Mouse (Mus musculus) lung, postnatal 0 days (tissue): Measurements from ENCODE around the gene Ano10. TPM values are rescaled to one million over a fixed set of nuclear protein-coding genes. Genes with fewer than 3 reads are reported as not detected.

Experiments
- ATAC-seq: fragments of 200-750 bp; cut with Nextera tagmentation; 2 replicates; pipeline ENCODE4 v1.8.0; 2017; ENCODE audit warnings: moderate library complexity
- DNase-seq: peaks from one replicate; pipeline ENCODE4 v3.0.0-alpha.2; 2016; ENCODE audit warnings: low spot score
- H3K27ac ChIP-seq: fragments of 300-500 bp; sonication (generic); 2 replicates; pipeline ENCODE4 v1.5.1; 2014; ENCODE audit warnings: antibody characterized with exemption, mild to moderate bottlenecking, low read length, mixed read lengths
- H3K27me3 ChIP-seq: fragments of 300-500 bp; sonication (generic); replicated peaks from 2 replicates; pipeline ENCODE4 v1.6.1; 2014; ENCODE audit warnings: low read length, mixed read lengths; ENCODE audit not compliant: insufficient read depth
- H3K36me3 ChIP-seq: fragments of 300-500 bp; sonication (generic); 2 replicates; pipeline ENCODE4 v1.6.1; 2014; ENCODE audit warnings: low read length, mixed read lengths; ENCODE audit not compliant: insufficient read depth
- H3K4me1 ChIP-seq: fragments of 300-500 bp; sonication (generic); 2 replicates; pipeline ENCODE4 v1.6.1; 2014; ENCODE audit warnings: antibody characterized with exemption, low read depth, low read length, mixed read lengths; ENCODE audit not compliant: insufficient read depth
- H3K4me2 ChIP-seq: fragments of 300-500 bp; sonication (generic); replicated peaks from 2 replicates; pipeline ENCODE4 v1.6.1; 2014; ENCODE audit warnings: low read depth, mild to moderate bottlenecking, low read length, moderate library complexity, mixed read lengths
- H3K4me3 ChIP-seq: fragments of 300-500 bp; sonication (generic); 2 replicates; pipeline ENCODE4 v1.5.1; 2014; ENCODE audit warnings: low read depth, low read length
- H3K9ac ChIP-seq: fragments of 300-500 bp; sonication (generic); replicated peaks from 2 replicates; pipeline ENCODE4 v1.6.1; 2014; ENCODE audit warnings: low read depth, mild to moderate bottlenecking
- H3K9me3 ChIP-seq: fragments of 300-500 bp; sonication (generic); 2 replicates; pipeline ENCODE4 v1.6.1; 2016; ENCODE audit warnings: low read length, mixed read lengths
- CTCF ChIP-seq: IDR thresholded peaks from 2 replicates; pipeline ENCODE4 v1.5.1; 2016; ENCODE audit warnings: antibody characterized with exemption, mild to moderate bottlenecking
- EP300 ChIP-seq: IDR thresholded peaks from 2 replicates; pipeline ENCODE4 v1.6.1; 2016; ENCODE audit warnings: antibody characterized with exemption, mild to moderate bottlenecking, control low read depth
- WGBS: fragments of 180-500 bp; shearing (Covaris S2); extraction: QIAGEN DNeasy Blood & Tissue Kit; methylation state at CpG from one replicate; pipeline ENCODE4 v1.1.7; 2014; 5-methylcytosine and 5-hydroxymethylcytosine counted together
- polyA plus RNA-seq: library from polyadenylated mRNA; unstranded; fragments of >200 nt; fragmentation: Nextera tagmentation; extraction: Ambion mirVana; gene quantifications from 2 replicates; pipeline ENCODE4 v1.2.1, GENCODE M21; 2015

Ano10 gene
- polyA plus RNA-seq, 1 experiment from 2014 or later = 41.6 TPM

DNA sequence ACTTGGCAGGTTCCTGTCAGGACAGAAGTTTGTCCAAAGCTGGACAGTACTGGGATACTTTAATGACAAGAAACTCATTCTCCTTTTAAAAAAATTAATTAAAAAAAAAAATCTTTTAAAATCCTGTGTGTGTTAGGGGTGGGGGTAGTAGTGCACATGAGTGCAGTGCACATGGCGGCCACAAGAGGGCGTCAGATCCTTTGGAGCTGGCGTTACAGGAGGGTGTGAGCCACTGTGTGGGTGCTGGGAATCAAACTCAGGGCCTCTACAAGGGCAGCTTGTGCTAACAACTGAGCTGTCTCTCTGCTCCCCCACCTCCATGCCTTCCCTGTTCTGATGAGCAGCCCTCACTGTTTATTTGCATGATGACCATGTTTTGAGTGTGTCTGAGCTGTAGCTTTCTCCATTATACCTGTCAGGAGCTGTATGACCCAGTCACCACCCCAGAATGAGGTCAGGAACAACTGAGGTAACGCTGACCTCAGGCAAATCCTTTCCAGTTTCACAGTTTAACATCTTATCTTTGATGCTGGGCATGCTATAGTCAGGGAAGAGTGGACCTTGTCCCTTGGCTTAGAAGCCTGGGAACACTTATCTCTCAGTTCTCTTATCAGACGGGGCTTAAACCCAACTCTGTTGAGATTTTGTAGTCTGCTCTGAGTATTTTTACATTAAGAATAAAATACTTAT lies 137.7 kb downstream of the Ano10 start:
- no peaks in the 10 kb centered on the region for H3K9me3 ChIP-seq
- H3K27me3 ChIP-seq = no peaks in the 10 kb centered on the region
- TF ChIP-seq CTCF = peak; percentile 57
- no peak for TF ChIP-seq EP300
- no peak overlapping the region for H3K4me3 ChIP-seq
- no peak overlapping the region for H3K4me2 ChIP-seq
- no peak for ATAC-seq
- H3K27ac ChIP-seq = no peak overlapping the region
- WGBS = 83% methylated on average over 5 of the region's 5 CpGs
- H3K4me1 ChIP-seq = 0 out of 2 replicates have a peak, but pooled peaks cover 4% of the 10 kb centered on the region
- H3K9ac ChIP-seq = no peak overlapping the region
- DNase-seq = peak; percentile 32
- H3K36me3 ChIP-seq = peaks cover 21% of the 10 kb centered on the region

DNA sequence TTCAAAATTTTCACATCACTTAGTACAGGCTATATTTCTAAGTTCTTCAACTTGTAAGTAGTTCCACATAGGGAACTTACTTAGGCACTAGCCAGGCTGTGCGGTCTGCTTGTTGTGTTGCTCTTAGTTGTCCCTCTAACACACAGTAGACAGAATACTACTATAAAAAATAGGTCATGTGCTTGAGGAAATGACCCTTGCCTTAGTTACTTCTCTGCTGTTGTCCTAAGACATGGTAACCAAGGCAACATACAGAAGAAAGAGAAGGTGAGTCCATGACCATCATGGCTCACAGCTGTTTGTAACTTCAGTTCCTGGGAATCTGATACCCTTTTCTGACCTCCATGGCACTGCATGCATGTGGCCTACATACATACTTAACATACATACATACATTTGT lies 139.0 kb downstream of the Ano10 start:
- TF ChIP-seq CTCF (no peak), EP300 (no peak)
- H3K9me3 ChIP-seq = no peaks in the 10 kb centered on the region
- H3K4me3 ChIP-seq = no peak overlapping the region
- H3K4me2 ChIP-seq = no peak overlapping the region
- 0 out of 2 replicates have a peak, but pooled peaks cover 4% of the 10 kb centered on the region for H3K4me1 ChIP-seq
- no peaks in the 10 kb centered on the region for H3K27me3 ChIP-seq
- WGBS = 93% methylated on average over 1 of the region's 1 CpGs
- peaks cover 12% of the 10 kb centered on the region; the same call in 1 of the 2 replicates for H3K36me3 ChIP-seq
- no peak overlapping the region for H3K9ac ChIP-seq
- no peak overlapping the region for H3K27ac ChIP-seq
- no peak for ATAC-seq
- no peak for DNase-seq

DNA sequence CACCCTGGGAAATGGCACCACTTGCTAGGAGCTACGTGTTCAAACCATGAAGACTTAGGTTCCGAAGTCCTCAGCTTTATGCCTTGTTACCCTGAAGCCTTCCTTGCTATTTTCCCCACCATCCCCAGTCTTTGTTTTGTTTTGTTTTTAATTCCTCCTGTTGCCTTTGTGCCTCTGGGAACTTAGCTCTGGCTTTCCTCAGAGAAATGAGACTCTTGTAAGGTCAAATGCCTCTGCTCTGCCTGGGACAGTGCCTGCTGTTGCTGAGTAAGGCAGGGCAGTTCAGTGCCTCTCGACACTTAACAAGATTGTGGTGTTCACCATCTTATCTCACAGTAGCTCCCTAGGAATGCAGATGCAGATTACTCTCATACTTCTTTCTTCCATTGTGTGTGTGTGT lies 140.8 kb downstream of the Ano10 start:
- Histone ChIP-seq H3K4me1 (0 out of 2 replicates have a peak, but pooled peaks cover 4% of the 10 kb centered on the region), H3K36me3 (peaks cover 9% of the 10 kb centered on the region; the same call in 1 of the 2 replicates), H3K9ac (no peak overlapping the region), H3K27ac (no peak overlapping the region), H3K27me3 (no peaks in the 10 kb centered on the region), H3K4me3 (no peak overlapping the region), H3K9me3 (no peaks in the 10 kb centered on the region), H3K4me2 (no peak overlapping the region)
- TF ChIP-seq EP300 = no peak
- no peak for TF ChIP-seq CTCF
- DNase-seq (no peak), ATAC-seq (no peak)
- WGBS = 86% methylated on average over 3 of the region's 3 CpGs

DNA sequence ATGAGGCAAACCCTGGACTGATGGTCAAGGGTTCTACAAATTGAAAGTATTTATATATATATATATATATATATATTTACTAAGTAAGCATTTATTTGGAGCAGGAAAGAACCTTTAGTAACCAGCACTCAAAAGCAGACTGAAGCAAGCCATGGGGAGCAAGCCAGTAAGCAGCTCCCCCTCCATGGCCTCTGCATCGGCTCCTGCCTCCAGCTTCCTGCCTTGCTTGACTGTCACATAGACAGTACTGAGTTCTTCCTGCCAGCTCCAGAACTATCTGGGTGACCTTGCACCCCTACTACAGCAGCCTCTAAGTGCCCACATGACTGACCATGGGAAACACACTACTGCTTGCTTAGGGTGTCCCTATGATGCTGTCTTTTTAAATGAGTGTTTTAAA lies 141.7 kb downstream of the Ano10 start:
- Histone ChIP-seq H3K9ac (no peak overlapping the region), H3K36me3 (peaks cover 8% of the 10 kb centered on the region; the same call in 1 of the 2 replicates), H3K9me3 (no peaks in the 10 kb centered on the region), H3K27me3 (no peaks in the 10 kb centered on the region), H3K4me3 (no peak overlapping the region), H3K27ac (no peak overlapping the region), H3K4me1 (0 out of 2 replicates have a peak, but pooled peaks cover 4% of the 10 kb centered on the region), H3K4me2 (no peak overlapping the region)
- WGBS = 33% methylated on average over 1 of the region's 1 CpGs
- ATAC-seq = no peak
- TF ChIP-seq CTCF = no peak
- no peak for DNase-seq

DNA sequence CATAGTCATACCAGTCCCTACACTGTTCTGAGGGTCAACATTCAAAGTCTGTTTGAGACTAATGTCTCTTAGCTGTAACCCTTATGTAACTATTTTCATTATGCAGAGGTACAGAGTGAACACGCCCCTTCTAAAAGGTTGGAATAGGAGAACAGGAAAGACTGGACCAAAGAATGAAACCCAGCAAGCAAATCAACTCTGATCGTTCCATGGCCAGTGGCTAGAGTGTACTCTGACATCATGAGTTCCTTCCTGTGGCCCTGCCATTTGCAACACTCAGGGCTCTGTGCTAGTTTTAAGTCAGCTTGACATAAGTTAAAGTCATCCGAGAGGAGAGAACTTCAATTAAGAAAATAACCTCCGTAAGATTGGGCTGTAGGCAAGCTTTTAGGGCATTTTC lies 142.2 kb downstream of the Ano10 start:
- H3K27ac ChIP-seq = no peak overlapping the region
- no peak overlapping the region for H3K4me2 ChIP-seq
- H3K9me3 ChIP-seq = no peaks in the 10 kb centered on the region
- H3K9ac ChIP-seq = no peak overlapping the region
- peaks cover 4% of the 10 kb centered on the region; the same call in 1 of the 2 replicates for H3K36me3 ChIP-seq
- TF ChIP-seq CTCF (no peak), EP300 (no peak)
- 69% methylated on average over 4 of the region's 4 CpGs for WGBS
- H3K4me1 ChIP-seq = 0 out of 2 replicates have a peak, but pooled peaks cover 4% of the 10 kb centered on the region
- no peaks in the 10 kb centered on the region for H3K27me3 ChIP-seq
- DNase-seq (peak; percentile 25), ATAC-seq (no peak)
- H3K4me3 ChIP-seq = no peak overlapping the region

DNA sequence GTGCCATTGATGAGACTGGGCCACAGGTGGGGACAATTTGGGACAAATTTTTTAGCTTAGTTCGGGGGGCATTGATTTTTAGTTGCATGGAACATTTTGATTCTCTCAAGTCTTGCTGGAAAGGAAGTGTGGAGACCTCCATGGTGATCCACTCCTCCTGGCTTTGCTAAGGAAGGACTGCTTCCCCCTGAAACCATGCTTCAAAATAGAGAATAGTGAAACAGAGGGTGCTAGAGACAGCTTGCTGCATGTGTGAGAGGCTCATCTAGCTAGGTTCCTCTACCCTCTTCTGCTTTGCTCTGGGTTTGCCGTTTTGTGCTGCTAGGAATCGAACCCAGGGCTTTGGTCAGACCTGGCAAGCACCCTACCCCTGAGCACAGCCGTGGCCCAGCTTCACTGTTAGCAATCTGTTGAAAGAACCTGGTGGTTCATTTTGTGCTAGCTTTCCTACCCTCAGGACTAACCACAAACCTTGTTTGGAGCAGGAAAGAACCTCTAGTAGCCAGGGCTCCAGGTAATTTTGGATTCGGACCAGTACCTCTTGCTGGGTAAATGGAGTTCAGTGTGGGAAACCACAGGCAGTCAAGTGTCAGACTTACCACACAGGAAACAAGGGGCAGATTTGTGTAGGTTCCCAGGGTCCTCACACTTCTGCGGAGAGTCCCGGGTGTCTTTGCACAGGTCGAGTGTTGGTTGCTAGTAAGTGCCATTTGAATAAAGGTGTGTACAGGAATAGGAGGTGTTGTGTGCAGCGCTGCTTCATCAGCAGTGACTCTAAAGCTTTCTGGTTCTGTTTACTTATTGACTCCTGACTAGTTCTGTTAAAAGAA lies 144.0 kb downstream of the Ano10 start:
- Histone ChIP-seq H3K27me3 (no peaks in the 10 kb centered on the region), H3K9ac (no peak overlapping the region), H3K27ac (0 out of 2 replicates have a peak overlapping the region, but pooled peaks have one; percentile 23), H3K36me3 (peaks cover 4% of the 10 kb centered on the region; the same call in 1 of the 2 replicates), H3K4me2 (no peak overlapping the region), H3K9me3 (no peaks in the 10 kb centered on the region), H3K4me3 (no peak overlapping the region), H3K4me1 (peaks cover 15% of the 10 kb centered on the region; the same call in 1 of the 2 replicates)
- DNase-seq (no peak), ATAC-seq (no peak)
- TF ChIP-seq CTCF = no peak
- no peak for TF ChIP-seq EP300
- 72% methylated on average over 9 of the region's 9 CpGs for WGBS
